Mouse (Mus musculus) kidney, adult 2 months (tissue): ENCODE data around the gene Kdelr3.

ENCODE experiments used
- CTCF ChIP-seq: fragments of 200-500 bp; conservative IDR thresholded peaks from 2 replicates; pipeline ENCODE4 v1.5.1; 2011; ENCODE audit warnings: low read depth, mild to moderate bottlenecking, control low read depth, low read length, moderate library complexity, mixed read lengths; ENCODE audit not compliant: insufficient read depth, insufficient read length
- POLR2A ChIP-seq: fragments of 200-500 bp; IDR thresholded peaks from one replicate; pipeline ENCODE4 v1.6.1; 2011; ENCODE audit warnings: low read depth, low read length, control low read depth

DNA sequence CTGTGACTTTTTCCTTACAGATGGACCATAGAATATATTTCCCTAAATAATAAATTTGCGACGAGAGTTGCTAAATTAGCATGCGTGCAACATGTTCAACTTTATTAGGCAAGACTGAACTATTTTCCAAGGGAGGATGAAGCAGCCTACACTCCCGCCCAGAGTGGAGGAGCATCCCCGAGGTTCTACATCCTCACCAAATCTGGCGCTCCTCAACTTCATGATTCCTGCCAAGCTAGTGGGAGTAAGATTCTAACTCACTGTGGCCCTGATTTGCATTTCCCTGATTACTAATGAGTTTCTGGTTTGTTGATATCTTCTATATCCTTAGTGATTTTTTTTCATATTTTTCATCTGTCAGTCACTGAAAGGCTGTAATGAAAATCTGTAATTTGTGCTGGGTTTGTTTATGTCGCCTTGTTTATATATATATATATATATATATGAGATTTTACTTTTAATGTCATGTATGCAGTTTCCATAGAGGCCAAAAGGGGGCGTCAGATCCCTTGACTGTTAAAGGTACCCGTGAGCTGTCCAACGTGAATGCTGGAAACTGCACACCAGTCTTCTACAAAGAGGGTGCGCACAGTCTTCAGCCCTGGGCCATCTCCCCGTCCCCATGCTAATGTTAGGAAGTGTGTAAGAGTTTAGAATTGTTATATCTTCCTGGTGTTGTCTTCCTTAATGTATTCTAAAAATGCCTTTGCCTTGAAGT lies 42.4 kb upstream of the Kdelr3 start:
- TF ChIP-seq POLR2A (no peak), CTCF (0 out of 2 replicates have a peak, but pooled peaks have one; percentile 9)
